Mouse (Mus musculus) neural tube, embryonic 15.5 days (tissue): ENCODE measurements around the gene Tmcc1. TPM values are rescaled to one million over a fixed set of nuclear protein-coding genes. Genes with fewer than 3 reads are reported as not detected.
A peak's percentile ranks its signal among the peaks of the same experiment; 100 is the strongest.

ENCODE experiments used
- ATAC-seq: fragments of 200-750 bp; cut with Nextera tagmentation; 2 replicates; pipeline ENCODE4 v1.8.0; 2017; ENCODE audit warnings: mild to moderate bottlenecking, moderate TSS enrichment, moderate library complexity; ENCODE audit not compliant: low FRiP score
- H3K27ac ChIP-seq: fragments of 300-500 bp; sonication (generic); replicated peaks from 2 replicates; pipeline ENCODE4 v1.5.1; 2015; ENCODE audit warnings: mild to moderate bottlenecking, inconsistent platforms
- H3K27me3 ChIP-seq: fragments of 300-500 bp; sonication (generic); replicated peaks from 2 replicates; pipeline ENCODE4 v1.6.1; 2015; ENCODE audit warnings: inconsistent platforms
- H3K36me3 ChIP-seq: fragments of 300-500 bp; sonication (generic); 2 replicates; pipeline ENCODE4 v1.6.1; 2015; ENCODE audit warnings: inconsistent platforms
- H3K4me1 ChIP-seq: fragments of 300-500 bp; sonication (generic); 2 replicates; pipeline ENCODE4 v1.6.1; 2015; ENCODE audit warnings: inconsistent platforms
- H3K4me2 ChIP-seq: fragments of 300-500 bp; sonication (generic); 2 replicates; pipeline ENCODE4 v1.6.1; 2015; ENCODE audit warnings: inconsistent platforms, mild to moderate bottlenecking, moderate library complexity
- H3K4me3 ChIP-seq: fragments of 300-500 bp; sonication (generic); replicated peaks from 2 replicates; pipeline ENCODE4 v1.5.1; 2015; ENCODE audit warnings: mild to moderate bottlenecking, inconsistent platforms
- H3K9ac ChIP-seq: fragments of 300-500 bp; sonication (generic); replicated peaks from 2 replicates; pipeline ENCODE4 v1.6.1; 2015; ENCODE audit warnings: mild to moderate bottlenecking, inconsistent platforms
- H3K9me3 ChIP-seq: fragments of 300-500 bp; sonication (generic); replicated peaks from 2 replicates; pipeline ENCODE4 v1.6.1; 2016; ENCODE audit warnings: inconsistent platforms
- WGBS: fragments of 180-500 bp; shearing (Covaris S2); methylation state at CpG from one replicate; pipeline ENCODE4 v1.1.7; 2015; ENCODE audit warnings: mixed read lengths; 5-methylcytosine and 5-hydroxymethylcytosine counted together
- polyA plus RNA-seq: library from polyadenylated mRNA; unstranded; fragments of >200 nt; fragmentation: Nextera tagmentation; extraction: Ambion mirVana; gene quantifications from 2 replicates; pipeline ENCODE4 v1.2.1, GENCODE M21; 2015

Tmcc1 gene
- polyA plus RNA-seq, 1 experiment from 2014 or later: 25.2 TPM

DNA sequence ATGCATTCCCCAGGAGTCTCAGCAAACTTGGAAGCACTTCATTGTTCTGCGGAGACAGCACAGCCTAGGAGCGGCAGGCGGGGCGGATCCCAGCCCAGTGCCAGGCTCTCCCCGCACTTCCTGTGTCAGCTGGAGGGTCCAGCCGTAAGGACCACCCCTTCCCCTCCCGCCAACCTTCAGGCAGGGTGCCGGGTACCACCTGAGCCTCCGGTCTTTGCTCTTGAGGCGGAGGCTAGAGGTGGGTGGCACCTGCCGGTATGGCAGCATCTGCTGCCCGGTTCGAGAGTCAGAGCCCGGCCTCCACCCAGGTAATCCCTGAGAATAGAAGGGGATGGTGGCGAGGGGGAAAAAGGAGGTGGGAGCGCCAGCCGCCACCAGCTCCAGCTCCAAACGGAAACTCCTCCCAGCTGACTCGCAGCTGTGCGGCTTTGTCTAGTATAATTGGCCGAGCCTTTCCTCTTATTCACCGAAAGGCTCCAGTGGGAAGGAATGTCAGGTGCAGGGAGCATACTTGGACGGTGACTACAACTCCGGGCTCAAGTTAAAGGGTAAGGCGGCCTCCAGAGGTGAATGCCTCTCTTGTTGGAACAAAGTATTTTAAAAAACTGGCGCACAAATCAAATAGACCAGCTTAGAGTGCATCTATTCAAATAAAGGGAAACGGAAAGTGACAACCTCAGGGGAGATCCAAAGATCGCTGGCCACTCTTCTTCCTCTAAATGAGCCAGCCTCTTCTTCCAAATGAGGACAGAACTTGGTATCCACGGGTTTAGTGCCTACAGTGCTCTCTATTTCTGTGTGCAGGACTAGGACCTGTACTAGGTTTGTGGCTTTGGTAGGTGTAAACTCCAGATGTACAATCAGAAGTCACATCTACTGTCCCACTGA, 85.6 kb downstream of the Tmcc1 start:
- Histone ChIP-seq H3K4me2 (peak overlapping the region; percentile 76), H3K9me3 (no peaks in the 10 kb centered on the region), H3K4me1 (peaks cover 38% of the 10 kb centered on the region), H3K27me3 (no peaks in the 10 kb centered on the region), H3K9ac (peak overlapping the region; percentile 69), H3K4me3 (peak overlapping the region; percentile 67), H3K36me3 (no peaks in the 10 kb centered on the region), H3K27ac (peak overlapping the region; percentile 89)
- under 1% methylated on average over 29 of the region's 29 CpGs for WGBS
- ATAC-seq: peak; percentile 96

DNA sequence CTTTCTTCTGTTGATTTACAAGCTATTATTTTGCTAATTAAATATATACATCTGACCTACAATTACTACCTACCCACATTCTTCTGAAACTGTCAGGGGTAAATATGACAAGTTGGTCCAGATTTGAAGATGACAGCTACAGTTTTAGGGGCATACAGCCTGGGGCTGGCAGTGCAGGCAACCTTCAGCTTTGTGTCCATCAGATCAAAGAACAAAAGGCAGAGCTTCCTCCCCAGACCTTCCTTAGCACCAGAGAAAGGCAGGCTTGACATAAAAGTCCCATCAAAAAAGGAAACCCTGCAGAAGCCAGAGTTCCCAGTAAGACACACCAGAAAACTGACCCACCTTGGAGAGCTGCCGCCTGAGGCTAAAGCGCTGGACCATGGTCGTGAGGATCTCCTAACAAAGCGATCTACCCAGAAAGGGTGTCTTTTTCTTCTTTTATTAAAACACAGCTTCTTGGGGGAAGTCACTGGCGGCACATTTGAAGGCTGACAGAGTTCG, 86.3 kb downstream of the Tmcc1 start:
- Histone ChIP-seq H3K9me3 (no peaks in the 10 kb centered on the region), H3K36me3 (no peaks in the 10 kb centered on the region), H3K9ac (peak overlapping the region; percentile 69), H3K4me1 (peaks cover 38% of the 10 kb centered on the region), H3K4me2 (peak overlapping the region; percentile 76), H3K27me3 (no peaks in the 10 kb centered on the region), H3K4me3 (peak overlapping the region; percentile 67), H3K27ac (peak overlapping the region; percentile 89)
- 3% methylated on average over 6 of the region's 6 CpGs for WGBS
- peak; percentile 45 for ATAC-seq

DNA sequence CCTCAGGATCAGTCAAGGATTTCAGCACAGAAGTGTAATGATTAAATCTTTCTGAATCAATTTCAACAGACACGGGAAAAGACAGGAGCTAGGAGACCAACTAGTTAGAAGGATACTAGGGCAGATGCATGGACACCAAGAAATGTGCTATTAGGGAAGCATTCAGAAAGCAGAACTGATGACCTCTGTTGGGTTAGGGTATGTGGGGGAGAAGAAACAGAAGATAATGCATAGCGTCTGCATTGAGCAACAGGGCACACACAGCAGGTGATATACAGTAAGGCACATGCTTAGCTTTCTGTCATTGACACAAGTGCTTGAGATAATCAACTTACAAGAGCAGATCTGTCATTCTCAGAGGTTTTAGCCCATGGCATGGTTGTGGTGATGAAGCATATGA, 95.7 kb downstream of the Tmcc1 start:
- Histone ChIP-seq H3K27me3 (no peaks in the 10 kb centered on the region), H3K9me3 (no peaks in the 10 kb centered on the region), H3K9ac (no peak overlapping the region), H3K4me2 (no peak overlapping the region), H3K36me3 (no peaks in the 10 kb centered on the region), H3K27ac (no peak overlapping the region), H3K4me1 (peaks cover 3% of the 10 kb centered on the region; the same call in 1 of the 2 replicates), H3K4me3 (no peak overlapping the region)
- ATAC-seq: no peak
- 97% methylated on average over 2 of the region's 2 CpGs for WGBS

DNA sequence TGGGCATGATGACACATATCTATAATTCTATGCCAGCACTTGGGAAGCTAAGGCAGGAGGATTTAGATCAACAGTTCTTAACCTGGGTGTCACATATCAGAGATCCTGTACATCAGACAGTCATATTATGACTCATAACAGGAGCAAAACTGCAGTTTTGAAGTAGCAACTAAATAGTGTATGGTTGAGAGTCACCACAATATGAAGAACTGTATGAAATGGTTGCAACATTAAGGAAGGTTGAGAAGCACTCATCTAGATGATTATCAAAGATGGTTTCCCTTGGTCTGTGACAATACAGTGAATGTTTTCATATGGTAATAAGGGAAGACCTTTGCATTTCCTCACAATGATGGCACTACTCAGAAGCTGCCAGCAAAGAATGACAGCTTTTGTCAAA, 103.9 kb downstream of the Tmcc1 start:
- Histone ChIP-seq H3K27me3 (no peaks in the 10 kb centered on the region), H3K27ac (no peak overlapping the region), H3K4me1 (no peaks in the 10 kb centered on the region), H3K9ac (no peak overlapping the region), H3K4me3 (no peak overlapping the region), H3K9me3 (no peaks in the 10 kb centered on the region), H3K36me3 (no peaks in the 10 kb centered on the region), H3K4me2 (no peak overlapping the region)
- no peak for ATAC-seq

DNA sequence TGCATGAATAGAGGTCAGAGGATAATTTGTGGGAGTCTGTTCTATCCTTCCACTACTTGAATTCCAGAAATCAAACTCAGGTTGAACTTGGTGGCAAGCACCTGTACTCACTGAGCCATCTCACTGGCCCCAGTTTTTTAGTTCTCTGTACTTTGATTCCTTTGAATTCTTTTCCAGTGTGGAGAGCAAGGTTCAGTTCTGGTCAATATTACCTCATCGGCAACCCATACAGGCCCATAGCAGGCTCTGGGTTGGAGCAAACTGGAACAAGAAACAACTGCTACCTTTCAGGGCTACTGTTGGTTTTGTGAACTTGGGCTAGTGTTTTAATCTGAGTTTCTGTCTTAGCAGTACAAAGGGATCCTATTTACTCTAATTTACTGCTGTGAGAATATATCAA, 107.2 kb downstream of the Tmcc1 start:
- Histone ChIP-seq H3K4me1 (no peaks in the 10 kb centered on the region), H3K27ac (no peak overlapping the region), H3K4me3 (no peak overlapping the region), H3K27me3 (no peaks in the 10 kb centered on the region), H3K9ac (no peak overlapping the region), H3K36me3 (no peaks in the 10 kb centered on the region), H3K4me2 (no peak overlapping the region), H3K9me3 (no peaks in the 10 kb centered on the region)
- no peak for ATAC-seq
- WGBS: 94% methylated on average over 1 of the region's 1 CpGs

DNA sequence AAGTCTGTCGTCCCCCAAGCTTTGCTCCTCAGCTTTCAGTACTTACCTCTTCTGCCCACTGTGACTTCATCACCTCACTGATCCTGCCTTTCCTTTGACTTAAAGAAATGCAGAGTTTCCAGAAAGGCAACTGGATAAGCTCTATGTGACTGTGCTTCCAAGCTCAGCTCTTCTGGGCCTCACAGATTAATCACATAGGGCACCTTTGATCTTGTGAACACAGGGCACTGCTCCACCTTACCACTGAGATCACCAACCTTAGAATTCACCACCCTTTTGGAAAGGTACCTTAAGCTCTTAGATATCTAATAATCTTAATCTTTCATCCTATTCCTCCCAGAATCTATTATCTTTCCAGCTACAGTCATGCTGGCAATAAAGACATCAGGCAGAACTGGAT, 111.0 kb downstream of the Tmcc1 start:
- H3K9ac ChIP-seq: no peak overlapping the region
- H3K36me3 ChIP-seq: no peaks in the 10 kb centered on the region
- H3K27ac ChIP-seq: no peak overlapping the region
- ATAC-seq: no peak
- H3K9me3 ChIP-seq: no peaks in the 10 kb centered on the region
- H3K4me3 ChIP-seq: no peak overlapping the region
- H3K4me2 ChIP-seq: no peak overlapping the region
- no peaks in the 10 kb centered on the region for H3K27me3 ChIP-seq
- WGBS: 76% methylated on average over 1 of the region's 1 CpGs
- no peaks in the 10 kb centered on the region for H3K4me1 ChIP-seq

DNA sequence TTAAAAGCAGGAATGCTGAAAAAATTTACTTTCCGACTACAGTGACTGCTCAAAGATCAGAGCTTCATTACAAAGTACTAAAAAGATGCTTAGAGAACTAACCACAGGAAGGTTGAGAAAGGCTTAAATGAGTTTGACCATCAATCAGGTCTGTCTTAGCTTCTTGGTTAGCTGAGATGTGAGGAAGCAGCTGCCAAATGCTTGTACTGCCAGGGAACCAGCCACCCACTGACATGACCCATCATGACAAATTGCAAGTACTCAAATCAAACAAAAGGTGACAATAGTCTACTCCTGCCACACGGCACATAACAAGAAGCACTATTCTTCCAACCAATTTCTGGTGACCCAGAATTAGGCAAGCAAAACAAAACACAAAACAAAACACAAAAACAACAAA, 111.9 kb downstream of the Tmcc1 start:
- H3K4me1 ChIP-seq: no peaks in the 10 kb centered on the region
- no peak overlapping the region for H3K9ac ChIP-seq
- H3K4me3 ChIP-seq: no peak overlapping the region
- H3K4me2 ChIP-seq: no peak overlapping the region
- H3K27ac ChIP-seq: no peak overlapping the region
- H3K36me3 ChIP-seq: no peaks in the 10 kb centered on the region
- WGBS: 25% methylated on average over 2 of the region's 2 CpGs
- no peaks in the 10 kb centered on the region for H3K9me3 ChIP-seq
- ATAC-seq: no peak
- H3K27me3 ChIP-seq: no peaks in the 10 kb centered on the region

DNA sequence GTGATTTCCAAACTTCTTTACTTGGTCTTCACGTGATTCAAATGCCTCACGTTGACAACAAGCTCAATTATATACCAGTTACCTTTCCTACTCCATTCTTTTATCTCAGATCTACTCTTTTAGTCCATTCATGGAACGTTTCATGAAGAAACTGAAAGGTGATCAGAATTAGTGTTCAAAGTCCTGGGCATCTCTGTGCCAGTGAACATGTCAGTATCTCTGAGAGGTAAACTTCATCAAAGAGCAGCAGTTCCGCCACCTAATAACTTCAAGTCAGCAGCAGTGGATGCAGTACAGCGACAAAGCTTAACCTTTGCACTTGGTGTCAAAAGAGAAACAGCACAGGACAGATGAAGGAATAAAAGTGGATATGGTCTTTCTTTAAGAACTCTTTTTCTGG, 112.5 kb downstream of the Tmcc1 start:
- H3K9ac ChIP-seq: no peak overlapping the region
- no peak overlapping the region for H3K27ac ChIP-seq
- no peaks in the 10 kb centered on the region for H3K9me3 ChIP-seq
- no peaks in the 10 kb centered on the region for H3K36me3 ChIP-seq
- no peaks in the 10 kb centered on the region for H3K27me3 ChIP-seq
- no peak overlapping the region for H3K4me3 ChIP-seq
- WGBS: 88% methylated on average over 5 of the region's 5 CpGs
- H3K4me1 ChIP-seq: no peaks in the 10 kb centered on the region
- no peak overlapping the region for H3K4me2 ChIP-seq
- ATAC-seq: no peak

DNA sequence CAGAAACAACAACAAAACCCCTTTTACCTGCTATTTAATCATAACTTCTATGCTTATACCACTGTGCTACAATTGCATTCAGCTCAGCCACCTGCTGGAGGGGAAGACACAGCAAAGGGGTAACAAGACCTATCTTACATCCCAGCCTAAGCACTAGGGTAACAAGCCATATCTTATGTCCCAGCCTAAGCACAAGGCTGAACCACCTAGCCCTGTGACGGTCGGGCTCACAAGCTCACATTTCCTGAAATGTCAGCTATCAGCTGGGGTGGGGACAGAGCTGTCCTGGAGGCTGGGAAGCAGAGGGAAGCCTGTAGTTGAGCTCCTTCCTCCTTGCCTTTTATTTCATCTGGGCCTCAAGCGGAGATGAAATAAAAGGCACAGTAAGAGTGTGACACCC, 115.7 kb downstream of the Tmcc1 start:
- WGBS: 65% methylated on average over 3 of the region's 3 CpGs
- H3K4me1 ChIP-seq: peaks cover 5% of the 10 kb centered on the region

DNA sequence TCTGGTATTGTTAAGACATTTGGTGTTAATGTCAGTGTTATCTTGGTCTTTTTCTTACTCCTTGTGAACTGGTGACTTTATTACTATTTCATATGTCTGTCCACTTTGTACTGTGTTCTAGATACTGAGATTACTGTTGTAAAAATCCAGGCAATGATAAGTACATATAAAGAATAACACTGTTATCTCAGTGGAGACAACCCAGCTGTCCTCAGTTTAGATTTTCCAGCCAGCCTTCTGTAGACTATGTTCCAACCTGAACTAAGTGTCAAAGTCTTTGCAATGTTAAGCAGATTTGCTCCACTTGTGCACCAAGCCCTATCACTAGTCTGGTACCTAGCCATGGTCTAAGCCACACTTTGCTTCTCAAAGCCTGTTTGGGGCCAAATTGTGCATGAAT, 118.4 kb downstream of the Tmcc1 start:
- Histone ChIP-seq H3K27me3 (no peaks in the 10 kb centered on the region), H3K4me2 (no peak overlapping the region), H3K4me3 (no peak overlapping the region), H3K9ac (no peak overlapping the region), H3K9me3 (no peaks in the 10 kb centered on the region), H3K36me3 (no peaks in the 10 kb centered on the region), H3K4me1 (peaks cover 8% of the 10 kb centered on the region), H3K27ac (no peak overlapping the region)
- no peak for ATAC-seq

More for the DNA sequence above, 115.7 kb downstream of the Tmcc1 start:
- H3K9ac ChIP-seq: no peak overlapping the region
- H3K9me3 ChIP-seq: no peaks in the 10 kb centered on the region
- no peaks in the 10 kb centered on the region for H3K27me3 ChIP-seq
- ATAC-seq: no peak
- H3K27ac ChIP-seq: no peak overlapping the region
- no peak overlapping the region for H3K4me3 ChIP-seq
- H3K4me2 ChIP-seq: no peak overlapping the region
- H3K36me3 ChIP-seq: no peaks in the 10 kb centered on the region

DNA sequence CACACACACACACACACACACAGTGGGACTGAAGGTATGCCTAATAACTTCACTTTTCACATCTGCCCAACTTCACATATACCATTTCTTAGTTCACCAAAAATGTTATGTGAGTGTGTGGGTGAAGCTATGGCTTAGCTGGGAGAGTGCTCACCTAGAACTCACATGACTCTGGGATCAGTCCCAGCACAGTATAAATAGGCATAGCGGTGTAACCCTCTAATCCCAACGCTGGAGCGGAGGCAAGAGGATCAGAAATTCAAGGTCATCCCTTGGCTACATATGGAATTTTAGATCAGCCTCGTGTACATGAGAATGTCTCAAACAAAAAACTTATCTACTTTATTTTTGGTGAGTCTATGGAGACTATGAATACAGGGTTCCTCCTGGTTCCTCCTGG, 119.7 kb downstream of the Tmcc1 start:
- Histone ChIP-seq H3K9me3 (no peaks in the 10 kb centered on the region), H3K4me3 (no peak overlapping the region), H3K27me3 (no peaks in the 10 kb centered on the region), H3K36me3 (no peaks in the 10 kb centered on the region), H3K9ac (no peak overlapping the region), H3K4me2 (no peak overlapping the region), H3K27ac (no peak overlapping the region), H3K4me1 (peaks cover 8% of the 10 kb centered on the region)
- WGBS: 91% methylated on average over 4 of the region's 4 CpGs
- ATAC-seq: no peak

DNA sequence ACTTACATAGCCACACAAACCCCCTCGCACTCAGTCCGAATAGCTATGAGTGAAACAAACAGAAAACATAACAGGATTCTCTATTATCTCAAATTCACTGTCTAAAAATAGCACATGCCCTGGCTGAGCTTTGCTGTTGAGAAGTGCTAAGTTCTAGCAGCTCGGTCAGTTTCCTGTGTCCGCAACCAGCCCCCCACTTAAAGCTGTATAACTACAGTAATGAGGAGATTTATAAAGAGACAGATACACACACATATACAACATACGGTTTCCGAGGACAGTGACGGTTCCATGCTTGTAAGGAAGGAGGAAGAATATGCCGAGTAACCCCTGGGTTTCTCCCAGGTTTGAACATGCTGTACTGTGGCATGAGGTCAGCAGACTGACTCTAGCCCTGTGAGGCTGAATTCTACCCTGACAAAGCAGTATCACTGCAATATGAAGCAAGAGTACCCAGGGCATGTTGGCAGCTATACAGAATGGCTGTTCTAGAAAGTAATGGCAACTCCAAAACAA, 120.5 kb downstream of the Tmcc1 start:
- Histone ChIP-seq H3K27ac (peak overlapping the region; percentile 28; the same call in 1 of the 2 replicates), H3K9me3 (no peaks in the 10 kb centered on the region), H3K4me1 (peaks cover 8% of the 10 kb centered on the region), H3K4me3 (no peak overlapping the region), H3K9ac (no peak overlapping the region), H3K36me3 (no peaks in the 10 kb centered on the region), H3K27me3 (no peaks in the 10 kb centered on the region), H3K4me2 (peak overlapping the region; percentile 3; the same call in 1 of the 2 replicates)
- 69% methylated on average over 8 of the region's 8 CpGs for WGBS
- ATAC-seq: no peak
